Mouse (Mus musculus) liver, embryonic 13.5 days (tissue): ENCODE results near the gene Stac3. TPM values are rescaled to one million over a fixed set of nuclear protein-coding genes. Genes with fewer than 3 reads are reported as not detected.

Source experiments
- ATAC-seq: fragments of 200-750 bp; cut with Nextera tagmentation; 2 replicates; pipeline ENCODE4 v1.8.0; 2017; ENCODE audit warnings: low read depth, mild to moderate bottlenecking, moderate number of reproducible peaks, moderate library complexity
- DNase-seq: peaks from one replicate; pipeline ENCODE4 v3.0.0; 2022
- H3K27ac ChIP-seq: fragments of 300-500 bp; sonication (generic); 2 replicates; pipeline ENCODE4 v1.5.1; 2015; ENCODE audit warnings: moderate library complexity, mild to moderate bottlenecking, inconsistent platforms
- H3K27me3 ChIP-seq: fragments of 300-500 bp; sonication (generic); 2 replicates; pipeline ENCODE4 v1.6.1; 2015; ENCODE audit warnings: mild to moderate bottlenecking, inconsistent platforms
- H3K36me3 ChIP-seq: fragments of 300-500 bp; sonication (generic); 2 replicates; pipeline ENCODE4 v1.6.1; 2015; ENCODE audit warnings: mild to moderate bottlenecking, inconsistent platforms
- H3K4me1 ChIP-seq: fragments of 300-500 bp; sonication (generic); replicated peaks from 2 replicates; pipeline ENCODE4 v1.6.1; 2015; ENCODE audit warnings: inconsistent platforms
- H3K4me2 ChIP-seq: fragments of 300-500 bp; sonication (generic); 2 replicates; pipeline ENCODE4 v1.6.1; 2015; ENCODE audit warnings: inconsistent platforms, mild to moderate bottlenecking, moderate library complexity
- H3K4me3 ChIP-seq: fragments of 300-500 bp; sonication (generic); replicated peaks from 2 replicates; pipeline ENCODE4 v1.5.1; 2015; ENCODE audit warnings: mild to moderate bottlenecking, inconsistent platforms
- H3K9ac ChIP-seq: fragments of 300-500 bp; sonication (generic); 2 replicates; pipeline ENCODE4 v1.6.1; 2015; ENCODE audit warnings: mild to moderate bottlenecking, inconsistent platforms
- H3K9me3 ChIP-seq: fragments of 300-500 bp; sonication (generic); replicated peaks from 2 replicates; pipeline ENCODE4 v1.6.1; 2016; ENCODE audit warnings: inconsistent platforms
- WGBS: fragments of 180-500 bp; shearing (Covaris S2); methylation state at CpG from one replicate; pipeline ENCODE4 v1.1.7; 2015; ENCODE audit not compliant: insufficient replicate concordance; 5-methylcytosine and 5-hydroxymethylcytosine counted together
- polyA plus RNA-seq: library from polyadenylated mRNA; unstranded; fragments of >200 nt; fragmentation: Nextera tagmentation; extraction: Ambion mirVana; gene quantifications from 2 replicates; pipeline ENCODE4 v1.2.1, GENCODE M21; 2015

The Stac3 gene
- polyA plus RNA-seq, 1 experiment from 2014 or later = 0.47 TPM

DNA sequence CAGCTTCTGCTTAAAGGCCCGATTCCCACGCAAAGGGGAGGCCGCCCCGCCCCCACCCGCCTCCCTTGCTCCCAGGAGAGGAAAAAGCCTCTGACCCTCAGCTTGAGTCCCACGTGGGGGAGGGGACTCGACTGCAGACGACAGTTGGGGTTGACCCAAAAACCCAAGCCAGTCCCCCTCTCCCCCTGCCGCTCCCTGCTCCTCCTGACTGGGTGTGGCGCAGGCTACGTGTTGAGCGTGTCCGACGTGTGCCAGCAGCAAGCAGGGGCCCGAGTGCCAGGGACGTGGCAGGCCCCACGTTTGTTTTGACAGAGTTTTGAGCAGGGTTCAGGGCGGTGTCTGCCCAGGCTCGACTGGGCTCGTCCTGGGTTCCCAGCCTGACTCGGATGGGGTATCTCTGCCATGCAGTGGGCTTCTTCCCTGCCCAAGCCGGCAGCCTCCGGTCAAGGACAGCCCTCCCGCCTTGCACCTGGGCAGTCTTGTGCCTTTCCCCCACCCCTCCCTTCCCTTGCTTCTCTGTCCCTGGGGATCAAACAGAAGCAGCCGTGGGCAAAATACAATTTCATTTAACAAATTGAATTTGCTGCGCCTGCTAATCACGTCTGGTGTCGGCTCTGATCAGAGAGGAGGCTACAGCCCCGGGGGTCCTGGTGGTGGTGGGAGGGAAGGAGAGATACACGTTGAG, 15.2 kb downstream of the Stac3 start:
- peak overlapping the region; percentile 49; the same call in 1 of the 2 replicates for H3K9ac ChIP-seq
- DNase-seq (peak; percentile 57), ATAC-seq (peak; percentile 47)
- peak overlapping the region; percentile 49 for H3K4me2 ChIP-seq
- H3K36me3 ChIP-seq = peaks cover 42% of the 10 kb centered on the region
- 0 out of 2 replicates have a peak overlapping the region, but pooled peaks have one; percentile 23 for H3K27ac ChIP-seq
- H3K27me3 ChIP-seq = peaks cover 63% of the 10 kb centered on the region
- no peaks in the 10 kb centered on the region for H3K9me3 ChIP-seq
- peak overlapping the region; percentile 0; the same call in 1 of the 2 replicates for H3K4me3 ChIP-seq
- H3K4me1 ChIP-seq = peaks cover 84% of the 10 kb centered on the region
- WGBS = 31% methylated on average over 30 of the region's 30 CpGs

GRCm38 (mm10) chr10:127517941-127518340, 16.5 kb downstream of the Stac3 start:
- no peak overlapping the region for H3K9ac ChIP-seq
- no peaks in the 10 kb centered on the region for H3K9me3 ChIP-seq
- H3K27ac ChIP-seq = no peak overlapping the region
- H3K4me3 ChIP-seq = no peak overlapping the region
- H3K27me3 ChIP-seq = peaks cover 53% of the 10 kb centered on the region
- peaks cover 81% of the 10 kb centered on the region for H3K4me1 ChIP-seq
- DNase-seq (no peak), ATAC-seq (no peak)
- 85% methylated on average over 22 of the region's 22 CpGs for WGBS
- no peak overlapping the region for H3K4me2 ChIP-seq
- peaks cover 42% of the 10 kb centered on the region for H3K36me3 ChIP-seq

GRCm38 (mm10) chr10:127519041-127519701, 17.7 kb downstream of the Stac3 start:
- peaks cover 69% of the 10 kb centered on the region for H3K4me1 ChIP-seq
- H3K27ac ChIP-seq = no peak overlapping the region
- H3K4me3 ChIP-seq = no peak overlapping the region
- no peaks in the 10 kb centered on the region for H3K9me3 ChIP-seq
- ATAC-seq = no peak
- H3K36me3 ChIP-seq = peaks cover 42% of the 10 kb centered on the region
- WGBS = 88% methylated on average over 26 of the region's 26 CpGs
- H3K4me2 ChIP-seq = no peak overlapping the region
- no peak overlapping the region for H3K9ac ChIP-seq
- H3K27me3 ChIP-seq = peaks cover 52% of the 10 kb centered on the region
- DNase-seq = no peak

GRCm38 (mm10) chr10:127519903-127520713, 18.6 kb downstream of the Stac3 start:
- peaks cover 52% of the 10 kb centered on the region for H3K27me3 ChIP-seq
- H3K4me1 ChIP-seq = peaks cover 60% of the 10 kb centered on the region
- H3K4me3 ChIP-seq = peak overlapping the region; percentile 72

DNA sequence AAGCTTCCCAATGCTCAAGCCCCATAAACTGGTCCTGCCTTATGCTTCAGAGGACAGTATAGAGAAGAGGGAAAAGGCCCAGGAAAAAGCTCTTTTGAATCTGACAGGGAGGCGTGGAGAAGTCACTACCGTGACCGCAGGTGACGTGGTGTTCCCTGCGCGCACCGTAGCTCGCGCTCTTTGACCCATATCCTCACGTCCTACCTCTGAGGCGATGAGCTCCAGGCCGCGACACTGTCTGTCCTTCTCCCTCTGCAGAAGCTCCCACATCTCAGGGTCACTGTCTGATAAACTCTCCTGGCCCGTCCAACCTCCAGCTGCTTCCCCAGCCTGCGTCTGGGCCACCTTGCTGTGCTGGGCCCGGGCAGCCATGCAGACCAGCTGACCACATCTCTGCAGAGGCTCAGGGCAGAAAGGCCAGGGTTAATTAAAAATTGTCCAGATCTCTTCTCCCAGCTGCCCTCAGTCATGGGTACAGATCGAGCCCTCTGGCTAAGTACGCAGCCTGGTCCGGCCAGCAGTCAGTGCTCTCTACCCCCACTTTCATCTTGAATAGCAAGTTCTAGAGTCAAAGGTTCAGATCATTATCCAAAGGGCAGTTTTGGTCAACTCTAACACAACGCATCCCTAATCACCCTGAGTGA, 19.4 kb downstream of the Stac3 start:
- DNase-seq (no peak), ATAC-seq (peak; percentile 5; the same call in 1 of the 2 replicates)

More at GRCm38 (mm10) chr10:127519903-127520713, 18.6 kb downstream of the Stac3 start:
- ATAC-seq = no peak
- H3K9me3 ChIP-seq = no peaks in the 10 kb centered on the region
- WGBS = 88% methylated on average over 37 of the region's 37 CpGs
- peak overlapping the region; percentile 84 for H3K9ac ChIP-seq
- peak overlapping the region; percentile 86; the same call in 1 of the 2 replicates for H3K27ac ChIP-seq
- peak overlapping the region; percentile 87 for H3K4me2 ChIP-seq
- no peak for DNase-seq
- peaks cover 42% of the 10 kb centered on the region for H3K36me3 ChIP-seq

GRCm38 (mm10) chr10:127521611-127522080, 20.2 kb downstream of the Stac3 start:
- peak overlapping the region; percentile 86 for H3K27ac ChIP-seq
- peaks cover 53% of the 10 kb centered on the region for H3K27me3 ChIP-seq
- peak; percentile 72 for ATAC-seq
- H3K9me3 ChIP-seq = no peaks in the 10 kb centered on the region
- WGBS = 1% methylated on average over 12 of the region's 12 CpGs
- peak overlapping the region; percentile 72 for H3K4me3 ChIP-seq
- peak overlapping the region; percentile 87 for H3K4me2 ChIP-seq
- peak overlapping the region; percentile 84 for H3K9ac ChIP-seq
- H3K4me1 ChIP-seq = peaks cover 51% of the 10 kb centered on the region
- H3K36me3 ChIP-seq = peaks cover 42% of the 10 kb centered on the region
- DNase-seq = peak; percentile 50

More for the DNA sequence above, 19.4 kb downstream of the Stac3 start:
- Histone ChIP-seq H3K4me3 (peak overlapping the region; percentile 72), H3K4me2 (peak overlapping the region; percentile 87), H3K9me3 (no peaks in the 10 kb centered on the region), H3K4me1 (peaks cover 53% of the 10 kb centered on the region), H3K36me3 (peaks cover 42% of the 10 kb centered on the region), H3K27me3 (peaks cover 52% of the 10 kb centered on the region), H3K9ac (peak overlapping the region; percentile 84), H3K27ac (peak overlapping the region; percentile 86)
- 68% methylated on average over 20 of the region's 20 CpGs for WGBS

DNA sequence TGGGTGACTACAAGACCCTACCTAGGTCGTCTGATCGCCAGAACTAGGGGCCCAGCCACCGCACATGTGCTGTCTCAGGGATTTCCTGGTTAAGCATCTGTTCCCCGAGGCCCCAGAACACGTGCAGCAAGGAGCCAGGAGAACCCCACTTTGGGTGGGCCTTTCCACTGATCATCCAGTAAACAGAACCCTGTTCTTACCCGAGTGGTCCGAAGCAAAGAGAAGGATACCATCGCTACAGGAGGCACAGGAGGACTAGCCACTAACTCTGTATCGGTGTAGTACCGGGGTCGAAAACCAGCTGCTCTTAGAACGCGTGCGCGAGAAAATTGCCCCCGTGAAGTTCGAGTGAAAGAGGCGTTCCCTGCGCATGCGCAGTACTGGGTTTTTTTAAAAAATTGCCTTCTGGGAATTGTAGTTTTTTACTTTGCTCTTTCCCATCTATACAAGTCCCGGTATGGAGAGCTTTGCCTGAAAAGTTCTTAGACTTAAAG, 20.6 kb downstream of the Stac3 start, which contains the start of gene Shmt2:
TSS of gene Shmt2 (minus strand) at position 357 of the 494 bp plus-strand sequence.
- Histone ChIP-seq H3K4me1 (peaks cover 48% of the 10 kb centered on the region), H3K9me3 (no peaks in the 10 kb centered on the region), H3K9ac (peak within 1 kb of the TSS; percentile 84), H3K27me3 (peaks cover 54% of the 10 kb centered on the region), H3K36me3 (peaks cover 38% of the 10 kb centered on the region), H3K4me2 (peak within 1 kb of the TSS; percentile 87), H3K4me3 (peak within 1 kb of the TSS; percentile 72), H3K27ac (peak within 1 kb of the TSS; percentile 86)
- DNase-seq (peak; percentile 82), ATAC-seq (peak; percentile 59)
- WGBS = under 1% methylated on average over 21 of the region's 21 CpGs

DNA sequence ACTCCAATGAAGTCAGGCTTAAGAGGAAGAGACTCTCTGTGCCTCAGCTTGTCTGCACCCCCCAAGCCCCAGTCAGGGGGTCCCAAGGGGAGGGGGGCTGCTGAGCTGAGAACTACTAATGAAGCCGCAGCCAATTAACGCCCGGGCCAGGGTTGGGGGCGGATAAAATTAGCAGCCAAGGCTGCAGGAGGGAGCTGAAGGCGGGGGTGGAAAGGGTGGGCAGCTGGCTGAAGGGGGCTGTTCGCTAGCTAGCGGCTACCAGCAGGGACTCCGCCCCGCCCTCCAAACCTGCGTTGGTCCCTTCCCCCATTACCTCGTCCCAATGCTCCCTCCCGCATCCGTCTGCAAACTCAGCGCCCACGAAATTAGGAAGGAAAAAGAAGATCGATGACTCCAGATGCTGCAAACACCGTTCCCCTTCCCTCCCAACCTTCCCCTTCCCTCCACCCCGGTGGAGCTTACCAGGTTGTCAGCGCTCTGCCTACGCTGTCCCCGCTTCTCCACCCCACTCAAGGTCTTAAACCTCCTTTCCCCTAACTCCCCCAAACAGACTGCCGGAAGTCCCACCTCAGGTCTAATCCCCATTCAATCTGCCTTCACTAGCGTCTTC, 23.3 kb downstream of the Stac3 start:
- Histone ChIP-seq H3K27ac (no peak overlapping the region), H3K36me3 (peaks cover 12% of the 10 kb centered on the region), H3K9ac (no peak overlapping the region), H3K4me3 (no peak overlapping the region), H3K4me1 (peaks cover 36% of the 10 kb centered on the region), H3K27me3 (peaks cover 69% of the 10 kb centered on the region), H3K9me3 (no peaks in the 10 kb centered on the region), H3K4me2 (no peak overlapping the region)
- no peak for ATAC-seq
- WGBS = 6% methylated on average over 22 of the region's 23 CpGs
- no peak for DNase-seq

GRCm38 (mm10) chr10:127526048-127526447, 24.6 kb downstream of the Stac3 start:
- ATAC-seq (no peak), DNase-seq (no peak)
- Histone ChIP-seq H3K9me3 (no peaks in the 10 kb centered on the region), H3K27ac (no peak overlapping the region), H3K4me3 (peak overlapping the region; percentile 32), H3K27me3 (peaks cover 82% of the 10 kb centered on the region), H3K4me1 (peaks cover 23% of the 10 kb centered on the region), H3K36me3 (no peaks in the 10 kb centered on the region), H3K4me2 (peak overlapping the region; percentile 46), H3K9ac (no peak overlapping the region)
- WGBS = 5% methylated on average over 26 of the region's 26 CpGs

- Histone ChIP-seq H3K4me3 (peak overlapping the region; percentile 32), H3K27me3 (peaks cover 89% of the 10 kb centered on the region), H3K9me3 (no peaks in the 10 kb centered on the region), H3K4me2 (peak overlapping the region; percentile 46), H3K9ac (no peak overlapping the region), H3K27ac (no peak overlapping the region), H3K36me3 (no peaks in the 10 kb centered on the region), H3K4me1 (peaks cover 16% of the 10 kb centered on the region)
- DNase-seq = peak; percentile 27
- ATAC-seq = peak; percentile 13; the same call in 1 of the 2 replicates
- WGBS = under 1% methylated on average over 26 of the region's 26 CpGs
Measured at GRCm38 (mm10) chr10:127526681-127527080, 25.2 kb downstream of the Stac3 start.
